Mouse (Mus musculus) CH12.LX (cell line): ENCODE results near the gene Zfp385c.

Source experiments
- CTCF ChIP-seq, 2 experiments: IDR thresholded peaks in 1 of 2; conservative IDR thresholded peaks in 1 of 2; 2 replicates each; pipeline ENCODE4 v1.5.1; 2011 to 2012; ENCODE audit warnings: low read depth in 2 of 2, low read length in 2 of 2, improper control_type of control experiment in 1 of 2, inconsistent platforms in 1 of 2, mild to moderate bottlenecking in 1 of 2, moderate library complexity in 1 of 2
- GABPA ChIP-seq: IDR thresholded peaks from 2 replicates; pipeline ENCODE4 v1.6.1; 2012; ENCODE audit warnings: low read depth, low read length, improper control_type of control experiment, inconsistent platforms; ENCODE audit not compliant: insufficient replicate concordance
- IRF4 ChIP-seq: IDR thresholded peaks from 2 replicates; pipeline ENCODE4 v1.6.1; 2014; ENCODE audit warnings: low read depth, mild to moderate bottlenecking, inconsistent platforms, low read length, improper control_type of control experiment
- POLR2A ChIP-seq: IDR thresholded peaks from 2 replicates; pipeline ENCODE4 v1.6.1; 2011; ENCODE audit warnings: low read depth, mild to moderate bottlenecking, improper control_type of control experiment, low read length

- no peak for TF ChIP-seq POLR2A
- no peak for TF ChIP-seq CTCF (conservative IDR thresholded peaks at IDR 0.05 in 1 of 2, IDR thresholded peaks at IDR 0.05 in 1 of 2; ENCODE audit: low read depth in 2 of 2, low read length in 2 of 2)
- TF ChIP-seq GABPA, result no peak
- no peak for TF ChIP-seq IRF4
These were observed 27.6 kb upstream of the Zfp385c start for GRCm38 (mm10) chr11:100719893-100720292.
